Comparison of ENCODE assay signal across 8 mouse cellular contexts in the genomic region with DNA sequence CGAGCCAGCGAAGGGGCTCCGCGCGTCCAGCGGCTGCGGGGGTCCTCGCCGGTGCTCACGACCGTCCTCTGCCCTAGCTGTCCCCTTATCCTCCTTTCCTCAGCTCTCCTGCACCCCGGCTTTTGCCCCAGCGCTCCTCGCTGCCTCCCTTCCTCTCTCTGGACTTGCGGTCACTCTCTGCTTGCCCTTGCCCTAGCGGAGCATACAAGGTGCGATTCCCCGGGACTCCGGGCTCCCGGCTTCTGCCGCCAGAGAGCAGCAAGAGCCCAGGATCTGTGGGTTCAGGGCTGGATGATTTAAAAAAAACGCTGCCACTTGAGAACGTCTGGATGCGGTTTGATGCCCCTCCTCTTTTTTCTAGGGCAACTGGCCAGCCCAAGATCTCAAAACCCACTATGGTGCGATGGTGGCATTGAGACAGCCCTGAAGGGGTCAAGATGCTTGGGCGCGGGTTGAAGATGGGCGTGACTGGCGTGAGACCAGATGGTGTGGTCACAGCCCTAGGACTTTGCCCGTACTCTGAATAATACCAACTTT. TPM values are rescaled to one million over a fixed set of nuclear protein-coding genes. Genes with fewer than 3 reads are reported as not detected.
DNase-seq lines count a peak whose midpoint lies in the region; ATAC-seq lines count a peak whose summit lies in the region.

No protein-coding gene starts in this region.

- peaks cover 15% of the 10 kb centered on the region for H3K4me1 ChIP-seq in lung, embryonic 15.5 days

- no peaks in the 10 kb centered on the region for H3K9me3 ChIP-seq in lung, embryonic 15.5 days

- WGBS in lung, embryonic 15.5 days, result under 1% methylated on average over 29 of the region's 30 CpGs

- H3K27ac ChIP-seq in lung, embryonic 15.5 days, result no peak overlapping the region

- ATAC-seq in hematopoietic stem cell, adult 5-6 weeks (replicated peaks in 1 of 2; ENCODE audit: insufficient read depth in 1 of 2, low FRiP score in 2 of 2, low TSS enrichment in 1 of 2, low read depth in 1 of 2, poor library complexity in 2 of 2, severe bottlenecking in 2 of 2), result peak; percentile 22 to 44; a peak in 2 of 4 replicates
- ATAC-seq in lung, embryonic 15.5 days (ENCODE audit: borderline replicate concordance, extremely low read depth, low FRiP score, low TSS enrichment), result peak; percentile 81

- H3K9ac ChIP-seq in lung, embryonic 15.5 days, result peak overlapping the region; percentile 38

- peaks cover 78% of the 10 kb centered on the region for H3K27me3 ChIP-seq in lung, embryonic 15.5 days

- H3K4me2 ChIP-seq in lung, embryonic 15.5 days, result peak overlapping the region; percentile 87

- DNase-seq in Muller cell, postnatal 12 days (ENCODE audit: inconsistent ontology term), result peak; percentile 97
- DNase-seq in cerebellum, postnatal 10 days, result peak; percentile 85
- DNase-seq in frontal cortex, postnatal 10 days (ENCODE audit: low spot score in 2 of 2), result peak; percentile 62 to 72
- peak; percentile 73 to 80 for DNase-seq in layer of hippocampus, postnatal 14 days (ENCODE audit: low spot score in 2 of 2)
- DNase-seq in retina, postnatal 1 day, result peak; percentile 93
- DNase-seq in thymus, postnatal 14 days, result no peak

- H3K4me3 ChIP-seq in lung, embryonic 15.5 days, result peak overlapping the region; percentile 47

- no peaks in the 10 kb centered on the region for H3K36me3 ChIP-seq in lung, embryonic 15.5 days

RNA-seq across cellular contexts. Expression of a gene that starts 0.6 kb away (rescaled TPM):
- not detected in 2 replicates for total RNA-seq in hematopoietic stem cell, adult 5-6 weeks (2017)
- total RNA-seq in layer of hippocampus, postnatal 14 days (2021), result 10 to 100 TPM; 81.9 to 84.1 TPM
- 3.4 and 3.9 TPM in 2 replicates for polyA plus RNA-seq in lung, embryonic 15.5 days (2015; fragmentation: Nextera tagmentation; extraction: Ambion mirVana)

Comparison
In these comparisons a context has a peak if more than half of its experiments do, and no peak if none do; other contexts are left out.
1. RNA of a gene that starts 0.6 kb away (total RNA-seq): 81.9 to 84.1 TPM in layer of hippocampus, postnatal 14 days; not detected in hematopoietic stem cell, adult 5-6 weeks; every median in the first group is over 10 times any median in the second.